Mouse (Mus musculus): ENCODE data around the gene Sowahd. TPM values are rescaled to one million over a fixed set of nuclear protein-coding genes. Genes with fewer than 3 reads are reported as not detected.
"Not testable (repeated sequence)": the region's sequence is repeated elsewhere in the genome, so short reads cannot be mapped to it uniquely, and the experiment has no call there.

Gene Sowahd
- polyA plus RNA-seq, 1 experiment from 2014 or later: not detected

DNA sequence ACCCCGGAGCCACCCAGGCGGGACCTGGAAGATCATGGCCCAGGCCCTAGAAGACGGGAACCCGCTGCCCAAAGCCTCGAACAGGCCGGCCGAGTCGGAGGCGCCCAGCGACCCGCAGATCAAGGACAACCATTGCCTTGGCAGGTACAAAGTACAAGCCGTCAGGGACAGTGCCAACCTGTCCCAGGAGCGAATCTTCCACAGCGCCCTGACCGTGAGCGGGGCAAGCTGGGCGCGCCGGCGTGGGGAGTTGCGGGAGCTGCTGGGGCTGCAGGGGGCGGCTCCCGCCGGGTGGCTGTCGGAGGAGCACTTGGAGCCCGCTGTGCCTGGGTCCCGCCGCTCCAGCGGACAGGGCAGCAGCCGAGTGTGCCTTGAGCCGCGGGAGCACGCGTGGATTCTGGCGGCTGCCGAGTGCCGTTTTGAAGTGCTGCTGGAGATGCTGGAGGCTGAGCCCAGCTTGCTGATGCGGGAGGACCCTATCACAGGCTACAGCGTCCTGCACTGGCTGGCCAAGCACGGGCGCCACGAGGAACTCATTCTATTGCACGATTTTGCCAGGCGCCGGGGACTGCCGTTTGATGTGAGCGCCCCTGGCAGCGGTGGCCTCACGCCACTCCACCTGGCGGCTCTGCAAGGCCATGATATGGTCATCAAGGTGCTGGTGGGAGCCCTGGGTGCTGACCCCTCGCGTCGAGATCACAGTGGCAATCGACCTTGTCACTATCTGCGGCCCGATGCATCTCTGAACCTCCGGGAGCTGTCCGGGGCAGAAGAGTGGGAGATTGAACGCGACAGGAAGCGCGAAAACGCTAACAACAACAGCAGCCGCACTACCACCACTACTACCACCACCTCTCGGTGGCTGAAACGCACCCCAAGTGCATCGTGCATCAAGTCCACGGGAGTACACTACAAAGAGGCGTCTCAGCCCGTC lies 512 bp downstream of the Sowahd start:
- Histone ChIP-seq H3K4me3 (ENCODE audit: low read depth, low read length) (peak overlapping the region; percentile 29), H3K9ac (ENCODE audit: low read depth, low read length) (no peak overlapping the region), H3K27me3 (ENCODE audit: control insufficient read depth, insufficient read depth, low read length) (peaks cover 19% of the 10 kb centered on the region), H3K27ac (ENCODE audit: low read depth, low read length) (no peak overlapping the region), H3K9me3 (ENCODE audit: control insufficient read depth, low read length) (no peaks in the 10 kb centered on the region), H3K4me1 (replicated peaks; ENCODE audit: control insufficient read depth, insufficient read depth, low read length) (no peaks in the 10 kb centered on the region), H3K4me2 (replicated peaks; ENCODE audit: low read depth, low read length) (peak overlapping the region; percentile 47), H3K36me3 (ENCODE audit: control insufficient read depth, insufficient read depth, low read length) (no peaks in the 10 kb centered on the region)
- WGBS: 19% methylated on average over 58 of the region's 70 CpGs
- DNase-seq (ENCODE audit: low spot score): peak; percentile 31
- no peak for ATAC-seq (ENCODE audit: low FRiP score)

DNA sequence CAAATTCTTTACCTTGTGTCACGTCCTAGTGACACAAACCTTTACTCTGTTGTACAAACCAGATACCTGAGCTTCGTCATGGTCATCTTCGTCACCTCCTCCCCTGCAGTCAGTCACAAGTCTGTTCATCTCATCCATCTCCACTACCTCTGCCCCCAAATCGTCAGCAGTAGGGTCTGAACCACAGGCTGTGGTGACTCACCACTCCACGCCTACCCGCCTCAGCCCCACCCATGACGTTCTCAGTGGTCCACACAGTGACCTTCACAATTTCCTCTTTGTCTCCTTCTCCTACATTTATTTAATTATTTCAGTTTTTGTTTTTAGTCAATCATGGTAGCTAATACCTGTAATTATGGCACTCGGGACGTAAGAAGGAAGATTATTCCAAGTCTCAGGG lies 15.3 kb downstream of the Sowahd start:
- Histone ChIP-seq H3K36me3 (ENCODE audit: control insufficient read depth, insufficient read depth, low read length) (no peaks in the 10 kb centered on the region), H3K9me3 (ENCODE audit: control insufficient read depth, low read length) (no peaks in the 10 kb centered on the region), H3K4me1 (replicated peaks; ENCODE audit: control insufficient read depth, insufficient read depth, low read length) (no peaks in the 10 kb centered on the region), H3K4me3 (ENCODE audit: low read depth, low read length) (no peak overlapping the region), H3K27me3 (ENCODE audit: control insufficient read depth, insufficient read depth, low read length) (no peaks in the 10 kb centered on the region), H3K4me2 (replicated peaks; ENCODE audit: low read depth, low read length) (no peak overlapping the region), H3K27ac (ENCODE audit: low read depth, low read length) (no peak overlapping the region), H3K9ac (ENCODE audit: low read depth, low read length) (no peak overlapping the region)
- ATAC-seq (ENCODE audit: low FRiP score) (no peak), DNase-seq (ENCODE audit: low spot score) (no peak)
- 80% methylated on average over 9 of the region's 9 CpGs for WGBS

GRCm38 (mm10) chrX:37067299-37067698 lies 18.7 kb downstream of the Sowahd start:
- Histone ChIP-seq H3K36me3 (ENCODE audit: control insufficient read depth, insufficient read depth, low read length) (no peaks in the 10 kb centered on the region), H3K27ac (ENCODE audit: low read depth, low read length) (no peak overlapping the region), H3K4me2 (replicated peaks; ENCODE audit: low read depth, low read length) (no peak overlapping the region), H3K9ac (ENCODE audit: low read depth, low read length) (no peak overlapping the region), H3K4me1 (replicated peaks; ENCODE audit: control insufficient read depth, insufficient read depth, low read length) (no peaks in the 10 kb centered on the region), H3K27me3 (ENCODE audit: control insufficient read depth, insufficient read depth, low read length) (no peaks in the 10 kb centered on the region), H3K9me3 (ENCODE audit: control insufficient read depth, low read length) (no peaks in the 10 kb centered on the region), H3K4me3 (ENCODE audit: low read depth, low read length) (no peak overlapping the region)
- ATAC-seq (ENCODE audit: low FRiP score) (no peak), DNase-seq (ENCODE audit: low spot score) (no peak)
- WGBS: 85% methylated on average over 3 of the region's 3 CpGs

DNA sequence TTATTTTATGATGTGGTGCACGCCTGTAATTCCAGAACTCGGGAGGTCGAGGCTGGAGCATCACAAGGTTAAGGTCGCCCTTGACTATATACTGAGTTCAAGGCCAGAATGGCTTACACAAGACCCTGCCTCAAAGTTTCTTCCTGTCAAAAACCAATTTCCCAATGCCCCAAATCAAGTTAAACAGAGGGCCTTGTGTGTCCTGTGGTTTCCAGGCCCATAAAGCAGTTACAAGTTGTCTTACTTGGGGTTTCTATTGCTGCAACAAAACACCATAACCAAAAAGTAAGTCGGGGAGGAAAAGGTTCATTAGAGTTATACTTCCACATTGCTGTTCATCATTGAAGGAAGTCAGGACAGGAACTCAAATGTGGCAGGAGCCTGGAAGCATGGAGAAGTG lies 20.1 kb downstream of the Sowahd start:
- Histone ChIP-seq H3K4me1 (replicated peaks; ENCODE audit: control insufficient read depth, insufficient read depth, low read length) (no peaks in the 10 kb centered on the region), H3K27ac (ENCODE audit: low read depth, low read length) (no peak overlapping the region), H3K9me3 (ENCODE audit: control insufficient read depth, low read length) (no peaks in the 10 kb centered on the region), H3K36me3 (ENCODE audit: control insufficient read depth, insufficient read depth, low read length) (no peaks in the 10 kb centered on the region), H3K4me3 (ENCODE audit: low read depth, low read length) (no peak overlapping the region), H3K4me2 (replicated peaks; ENCODE audit: low read depth, low read length) (no peak overlapping the region), H3K9ac (ENCODE audit: low read depth, low read length) (no peak overlapping the region), H3K27me3 (ENCODE audit: control insufficient read depth, insufficient read depth, low read length) (no peaks in the 10 kb centered on the region)
- 80% methylated on average over 5 of the region's 5 CpGs for WGBS
- no peak for ATAC-seq (ENCODE audit: low FRiP score)
- DNase-seq (ENCODE audit: low spot score): no peak

DNA sequence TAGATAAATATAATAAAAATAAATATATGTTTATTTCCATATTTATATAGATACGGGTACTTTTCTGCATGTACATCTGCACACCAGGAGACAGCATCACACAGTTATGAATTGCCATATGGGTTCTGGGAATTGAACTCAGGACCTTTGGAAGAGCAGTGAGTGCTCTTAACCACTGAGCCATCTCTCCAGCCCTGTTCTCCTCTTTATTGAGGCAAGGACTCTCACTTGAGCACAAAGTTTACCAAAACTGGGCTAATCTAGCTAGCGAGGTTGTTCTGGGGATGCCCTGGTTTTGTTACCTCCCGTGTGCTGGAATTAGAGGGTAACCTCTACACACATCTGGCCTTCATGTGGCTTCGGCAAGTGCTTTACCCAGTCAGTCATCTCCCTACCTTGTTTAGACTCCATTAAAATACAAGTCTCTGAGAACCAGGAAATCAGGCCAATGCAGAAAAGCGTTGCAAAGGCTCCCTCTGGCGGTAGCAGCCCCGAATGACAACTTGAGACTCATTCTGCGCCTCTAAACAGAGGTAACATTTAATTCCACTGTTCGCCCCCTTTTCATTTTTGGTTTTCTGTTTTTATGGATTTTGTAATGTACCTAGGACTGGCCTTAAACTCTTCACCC lies 25.7 kb downstream of the Sowahd start:
- Histone ChIP-seq H3K4me3 (ENCODE audit: low read depth, low read length) (no peak overlapping the region), H3K4me2 (replicated peaks; ENCODE audit: low read depth, low read length) (no peak overlapping the region), H3K9me3 (ENCODE audit: control insufficient read depth, low read length) (no peaks in the 10 kb centered on the region), H3K4me1 (replicated peaks; ENCODE audit: control insufficient read depth, insufficient read depth, low read length) (no peaks in the 10 kb centered on the region), H3K27ac (ENCODE audit: low read depth, low read length) (no peak overlapping the region), H3K36me3 (ENCODE audit: control insufficient read depth, insufficient read depth, low read length) (no peaks in the 10 kb centered on the region), H3K27me3 (ENCODE audit: control insufficient read depth, insufficient read depth, low read length) (no peaks in the 10 kb centered on the region), H3K9ac (ENCODE audit: low read depth, low read length) (no peak overlapping the region)
- DNase-seq (ENCODE audit: low spot score): peak; percentile 78
- no peak for ATAC-seq (ENCODE audit: low FRiP score)
- WGBS: 43% methylated on average over 9 of the region's 9 CpGs

GRCm38 (mm10) chrX:37076651-37077050 lies 28.0 kb downstream of the Sowahd start:
- DNase-seq (ENCODE audit: low spot score): no peak

GRCm38 (mm10) chrX:37080345-37080744 lies 31.7 kb downstream of the Sowahd start:
- not testable (repeated sequence) for H3K4me3 ChIP-seq (ENCODE audit: low read depth, low read length); H3K36me3 ChIP-seq (ENCODE audit: control insufficient read depth, insufficient read depth, low read length); H3K4me2 ChIP-seq (replicated peaks; ENCODE audit: low read depth, low read length); ATAC-seq (ENCODE audit: low FRiP score); H3K9me3 ChIP-seq (ENCODE audit: control insufficient read depth, low read length); H3K9ac ChIP-seq (ENCODE audit: low read depth, low read length); H3K4me1 ChIP-seq (replicated peaks; ENCODE audit: control insufficient read depth, insufficient read depth, low read length); H3K27ac ChIP-seq (ENCODE audit: low read depth, low read length); DNase-seq (ENCODE audit: low spot score); H3K27me3 ChIP-seq (ENCODE audit: control insufficient read depth, insufficient read depth, low read length)
- 75% methylated on average over 3 of the region's 4 CpGs for WGBS

More at GRCm38 (mm10) chrX:37076651-37077050, 28.0 kb downstream of the Sowahd start:
- no peak overlapping the region for H3K9ac ChIP-seq (ENCODE audit: low read depth, low read length)
- no peak for ATAC-seq (ENCODE audit: low FRiP score)
- no peak overlapping the region for H3K4me2 ChIP-seq (replicated peaks; ENCODE audit: low read depth, low read length)
- H3K36me3 ChIP-seq (ENCODE audit: control insufficient read depth, insufficient read depth, low read length): no peaks in the 10 kb centered on the region
- no peaks in the 10 kb centered on the region for H3K4me1 ChIP-seq (replicated peaks; ENCODE audit: control insufficient read depth, insufficient read depth, low read length)
- H3K27me3 ChIP-seq (ENCODE audit: control insufficient read depth, insufficient read depth, low read length): no peaks in the 10 kb centered on the region
- H3K4me3 ChIP-seq (ENCODE audit: low read depth, low read length): no peak overlapping the region
- WGBS: 82% methylated on average over 8 of the region's 8 CpGs
- no peak overlapping the region for H3K27ac ChIP-seq (ENCODE audit: low read depth, low read length)
- no peaks in the 10 kb centered on the region for H3K9me3 ChIP-seq (ENCODE audit: control insufficient read depth, low read length)

- H3K36me3 ChIP-seq (ENCODE audit: control insufficient read depth, insufficient read depth, low read length): no peaks in the 10 kb centered on the region
- H3K27ac ChIP-seq (ENCODE audit: low read depth, low read length): no peak overlapping the region
- no peaks in the 10 kb centered on the region for H3K27me3 ChIP-seq (ENCODE audit: control insufficient read depth, insufficient read depth, low read length)
- no peaks in the 10 kb centered on the region for H3K4me1 ChIP-seq (replicated peaks; ENCODE audit: control insufficient read depth, insufficient read depth, low read length)
- 59% methylated on average over 6 of the region's 6 CpGs for WGBS
- no peak for ATAC-seq (ENCODE audit: low FRiP score)
- no peak overlapping the region for H3K9ac ChIP-seq (ENCODE audit: low read depth, low read length)
- no peak overlapping the region for H3K4me3 ChIP-seq (ENCODE audit: low read depth, low read length)
- H3K9me3 ChIP-seq (ENCODE audit: control insufficient read depth, low read length): no peaks in the 10 kb centered on the region
- H3K4me2 ChIP-seq (replicated peaks; ENCODE audit: low read depth, low read length): no peak overlapping the region
- DNase-seq (ENCODE audit: low spot score): no peak
These were observed 32.5 kb downstream of the Sowahd start for GRCm38 (mm10) chrX:37081194-37081593.

All from hindbrain, embryonic 11.5 days (tissue).